Mouse (Mus musculus) gastrocnemius, adult 2 months (tissue): Measurements from ENCODE around the gene Cfap61. TPM values are rescaled to one million over a fixed set of nuclear protein-coding genes. Genes with fewer than 3 reads are reported as not detected.

Experiments
- DNase-seq: peaks from one replicate; pipeline ENCODE4 v3.0.0; 2022
- H3K27ac ChIP-seq: fragments of 200-600 bp; 2 replicates; pipeline ENCODE4 v1.8.1; 2022; ENCODE audit warnings: mild to moderate bottlenecking
- H3K4me3 ChIP-seq: fragments of 200-600 bp; 2 replicates; pipeline ENCODE4 v1.8.1; 2022; ENCODE audit warnings: mild to moderate bottlenecking, moderate library complexity
- CTCF ChIP-seq: fragments of 200-600 bp; IDR thresholded peaks from 2 replicates; pipeline ENCODE4 v1.8.1; 2022; ENCODE audit warnings: antibody characterized with exemption, mild to moderate bottlenecking, moderate library complexity
- intact Hi-C: fragments of 180-260 bp; cut with DNase I; formaldehyde crosslinking; loops from one replicate; pipeline ENCODE4 v1.15.1; 2025
- total RNA-seq, 2 experiments: library from RNA; stranded (reverse); gene quantifications; 2 replicates each; pipeline ENCODE4 v1.2.3; 2021

Gene Cfap61
- total RNA-seq, 2 experiments from 2014 or later = not detected

DNA sequence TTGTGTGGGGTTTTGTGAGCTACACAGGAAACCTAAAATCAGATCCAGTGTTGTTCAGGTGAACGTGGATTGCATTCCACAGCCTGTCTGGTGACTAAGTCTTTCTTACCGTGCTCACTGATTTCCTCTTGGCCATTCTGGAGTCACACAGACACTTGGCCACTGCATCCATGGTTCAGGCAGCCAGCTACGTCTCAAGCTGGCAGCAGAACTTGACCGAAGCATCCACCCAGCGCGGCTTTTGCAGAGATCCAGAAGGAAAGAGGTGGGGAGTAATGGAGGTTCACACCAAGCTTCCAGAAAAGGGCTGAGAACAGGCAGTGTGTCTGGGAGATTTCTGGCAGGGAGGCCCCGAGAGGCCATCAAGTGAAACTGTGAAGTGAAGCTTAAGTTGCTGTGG, 187.0 kb downstream of the Cfap61 start:
- no peak for DNase-seq
- Histone ChIP-seq H3K4me3 (no peak overlapping the region), H3K27ac (no peak overlapping the region)
- intact Hi-C loops = no loop called here
- no peak for TF ChIP-seq CTCF

DNA sequence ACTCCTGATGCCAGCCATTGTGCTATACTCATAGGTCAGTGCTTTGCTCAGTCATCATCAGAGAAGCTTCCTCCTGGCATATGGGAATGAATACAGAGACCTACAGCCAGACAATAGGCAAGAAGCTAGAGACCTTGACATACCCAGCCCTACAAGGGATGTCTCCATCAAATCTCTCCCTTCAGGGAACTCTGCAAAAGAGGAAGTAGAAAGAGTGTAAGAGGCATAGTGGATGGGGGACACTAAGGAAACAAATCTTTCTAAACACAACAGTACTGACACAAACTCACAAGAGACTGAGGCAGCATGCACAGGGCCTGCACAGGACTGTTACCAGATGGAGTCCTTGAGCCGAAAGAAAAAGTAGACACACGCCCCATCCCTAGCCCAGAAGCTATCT, 190.5 kb downstream of the Cfap61 start:
- no peak for TF ChIP-seq CTCF
- Histone ChIP-seq H3K4me3 (no peak overlapping the region), H3K27ac (no peak overlapping the region)
- intact Hi-C loops = no loop called here
- DNase-seq = no peak

DNA sequence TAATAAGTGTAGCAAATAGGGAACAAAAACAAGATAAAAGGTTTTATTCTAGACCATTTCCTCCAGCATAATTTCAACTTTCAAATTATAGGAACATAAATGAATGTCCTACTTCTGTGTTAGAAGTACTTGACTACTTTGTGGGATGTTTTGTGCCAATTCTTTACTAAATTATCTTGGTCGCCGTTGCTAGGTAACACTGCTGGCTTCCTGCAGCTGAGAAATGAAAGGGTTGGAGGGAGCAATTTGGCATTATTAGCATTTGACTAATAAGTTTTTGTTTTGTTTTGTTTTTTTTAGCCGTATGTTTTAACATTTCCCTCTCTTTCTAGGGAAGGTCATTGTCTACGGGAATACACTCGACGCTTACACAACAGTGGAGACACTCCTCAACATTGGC, 194.0 kb downstream of the Cfap61 start:
- no peak for DNase-seq
- TF ChIP-seq CTCF = no peak
- no peak overlapping the region for H3K4me3 ChIP-seq
- intact Hi-C loops = no loop called here
- no peak overlapping the region for H3K27ac ChIP-seq

DNA sequence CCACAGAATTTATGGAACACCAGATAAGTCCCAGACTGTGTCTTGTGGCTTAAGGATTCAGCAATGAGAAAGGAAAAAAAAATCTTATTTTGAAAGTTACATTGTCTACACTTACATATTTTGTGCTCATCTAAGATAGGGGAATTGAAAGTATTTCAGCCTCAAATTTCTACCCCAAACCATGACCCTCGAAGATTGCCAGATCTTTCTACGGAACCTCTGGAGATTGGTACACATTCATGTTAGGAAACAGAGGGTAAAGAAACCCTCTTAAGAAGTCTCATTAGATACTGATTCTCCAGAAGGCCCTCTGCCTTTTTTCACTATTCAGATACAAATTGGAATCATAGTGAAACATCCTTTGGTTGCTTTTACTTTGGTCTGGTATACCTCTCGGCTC, 195.9 kb downstream of the Cfap61 start:
- TF ChIP-seq CTCF = no peak
- intact Hi-C loops = no loop called here
- no peak for DNase-seq
- Histone ChIP-seq H3K27ac (no peak overlapping the region), H3K4me3 (no peak overlapping the region)

DNA sequence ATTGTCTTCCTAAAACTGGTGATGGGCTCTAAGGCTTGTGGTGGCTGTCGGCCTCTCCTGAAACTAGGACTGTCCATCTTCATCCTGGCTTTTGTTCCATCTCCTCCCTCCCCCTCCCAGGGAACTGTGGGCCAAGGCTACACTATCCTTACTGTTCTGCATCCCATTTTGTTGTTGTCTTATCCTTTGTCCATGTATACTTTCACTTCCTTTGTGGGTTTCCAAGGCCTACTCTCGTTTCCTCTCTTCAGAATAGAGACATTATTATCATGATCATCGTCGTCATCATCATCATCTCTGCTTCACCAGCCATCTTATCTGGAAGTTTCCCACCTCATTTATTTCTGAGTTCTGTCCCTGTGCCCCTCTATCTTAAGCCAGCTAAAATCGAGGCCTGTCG, 199.7 kb downstream of the Cfap61 start:
- DNase-seq = no peak
- no peak for TF ChIP-seq CTCF

DNA sequence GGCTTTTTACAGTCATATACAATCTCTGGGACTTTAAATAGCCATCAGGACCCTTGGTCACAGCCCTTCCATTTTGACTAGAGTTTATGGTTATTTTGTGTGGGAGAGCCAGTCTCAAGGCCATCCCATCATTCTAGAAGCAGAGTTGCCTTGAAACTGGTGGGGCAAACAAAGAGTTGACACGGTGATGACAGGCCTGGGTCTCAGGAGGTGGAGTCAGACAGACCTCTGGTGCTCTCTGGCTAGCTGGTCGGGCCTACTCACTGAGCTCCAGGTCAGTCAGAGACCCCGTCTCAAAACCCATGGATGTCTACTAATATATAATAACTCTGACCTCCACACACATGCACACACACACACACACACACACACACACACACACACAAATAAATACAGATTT, 206.1 kb downstream of the Cfap61 start:
- DNase-seq = no peak
- intact Hi-C loops = no loop called here
- Histone ChIP-seq H3K27ac (no peak overlapping the region), H3K4me3 (no peak overlapping the region)
- TF ChIP-seq CTCF = no peak

More for the DNA sequence above, 199.7 kb downstream of the Cfap61 start:
- no peak overlapping the region for H3K4me3 ChIP-seq
- no peak overlapping the region for H3K27ac ChIP-seq
- intact Hi-C loops = no loop called here

DNA sequence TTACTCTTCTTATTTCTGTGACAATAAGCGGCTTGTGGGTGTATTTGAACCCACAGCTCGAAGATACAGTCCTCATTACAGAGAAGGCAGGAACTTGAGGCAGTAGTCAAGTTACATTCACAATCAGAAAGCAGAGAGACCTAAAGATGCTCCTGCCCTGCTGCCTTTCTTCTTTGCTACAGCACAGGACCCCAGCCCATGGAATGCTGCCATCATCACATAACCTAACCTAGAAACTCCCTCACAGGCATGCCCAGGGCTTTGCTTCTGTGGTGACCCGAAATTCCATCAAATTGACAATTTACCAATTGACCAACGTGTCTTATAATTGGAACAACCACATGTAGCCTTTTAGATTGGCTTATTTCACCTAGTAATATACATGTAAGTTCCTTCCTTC, 212.7 kb downstream of the Cfap61 start:
- DNase-seq = no peak
- H3K4me3 ChIP-seq = no peak overlapping the region
- no peak for TF ChIP-seq CTCF
- H3K27ac ChIP-seq = no peak overlapping the region
- intact Hi-C loops = no loop called here

DNA sequence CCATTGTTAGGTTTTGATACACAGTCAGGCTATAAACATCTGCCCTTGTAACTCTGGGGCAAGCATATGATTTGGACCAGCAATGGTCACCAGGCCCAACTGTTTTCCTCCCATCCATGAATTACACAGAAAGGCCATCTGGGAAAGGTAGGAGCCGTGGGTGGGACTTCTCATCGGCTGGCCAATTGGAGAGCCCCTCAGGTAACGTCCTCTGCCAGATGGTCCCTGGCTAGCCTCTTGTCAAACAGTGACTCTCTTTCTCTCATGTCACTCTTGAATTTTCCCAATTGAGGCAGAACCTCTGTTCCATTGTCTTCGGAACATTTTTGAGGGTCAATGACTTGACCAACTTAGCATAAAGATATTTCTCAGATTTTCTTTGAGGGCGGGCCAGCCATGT, 213.2 kb downstream of the Cfap61 start:
- Histone ChIP-seq H3K27ac (no peak overlapping the region), H3K4me3 (no peak overlapping the region)
- no peak for TF ChIP-seq CTCF
- no peak for DNase-seq
- intact Hi-C loops = no loop called here

DNA sequence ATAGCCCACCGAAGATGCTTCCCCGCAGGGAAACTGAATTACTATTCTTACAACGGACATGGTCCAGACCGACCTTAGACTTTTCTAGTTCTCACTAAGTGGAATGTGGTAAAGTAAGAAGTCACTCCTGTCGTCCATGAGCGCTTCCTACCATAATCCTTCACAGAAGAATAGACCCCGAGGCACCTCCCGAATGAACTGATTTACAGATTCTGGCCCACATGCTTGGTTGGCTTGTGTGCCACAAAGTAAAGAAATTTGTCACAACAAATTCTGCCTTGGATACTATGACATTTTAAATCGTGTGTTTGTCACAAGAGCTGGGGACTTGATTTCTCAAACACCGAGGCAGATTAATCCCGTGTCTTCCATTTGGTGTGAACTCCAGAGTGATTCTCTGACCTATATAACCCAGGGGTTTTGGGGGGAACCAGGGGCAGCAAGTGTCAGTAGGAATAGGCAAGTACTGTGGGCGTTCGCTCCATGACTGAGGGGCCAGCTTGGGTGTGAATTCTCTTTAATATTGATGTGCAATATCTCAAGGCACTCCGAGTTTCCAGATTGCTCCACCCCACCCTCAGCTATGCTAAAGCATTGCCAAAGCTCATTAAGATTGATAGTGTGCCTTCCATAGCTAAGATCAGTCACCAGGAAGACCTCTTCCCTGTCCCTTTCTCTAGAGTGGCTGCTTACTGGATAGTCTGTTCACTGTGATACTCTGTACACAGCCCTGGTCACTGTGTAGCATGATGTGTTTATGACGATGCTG, 214.8 kb downstream of the Cfap61 start:
- DNase-seq = no peak
- intact Hi-C loops = no loop called here

DNA sequence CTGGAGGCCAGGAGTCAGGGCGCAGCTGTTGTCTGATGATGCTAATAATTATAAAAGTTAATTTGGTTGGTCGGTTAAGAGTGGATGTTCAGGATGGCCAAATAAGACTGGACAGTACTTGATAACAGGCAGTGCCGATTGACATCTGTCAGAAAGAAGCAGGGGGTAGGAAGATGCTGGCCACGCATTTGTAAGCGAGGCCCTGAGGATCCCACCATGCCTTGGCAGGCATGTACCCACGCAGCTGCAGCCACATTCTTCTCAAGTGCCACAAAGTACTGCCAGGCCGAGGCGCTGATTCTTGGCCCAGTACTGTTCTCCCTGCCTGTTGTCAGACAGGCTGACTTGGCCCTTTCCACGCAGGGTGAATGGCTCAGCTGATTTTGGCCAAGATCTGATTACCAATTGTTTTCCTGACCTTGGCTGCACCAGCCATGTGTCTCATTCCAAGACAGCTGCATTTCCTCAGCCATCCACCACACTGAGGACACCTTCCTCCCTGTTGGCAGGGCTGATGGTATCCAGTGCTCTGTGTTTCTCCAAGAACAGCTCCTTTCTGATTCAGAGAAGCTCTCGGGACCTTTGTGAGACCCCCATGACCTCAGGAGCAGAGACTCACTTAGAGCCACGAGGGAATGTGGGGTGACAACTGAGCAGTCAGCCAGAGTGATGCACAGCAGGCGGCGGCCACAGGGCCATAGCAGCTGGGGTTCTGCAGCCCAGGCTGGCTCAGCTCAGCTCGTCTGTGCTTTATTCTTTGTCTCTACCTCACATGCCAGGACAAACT, 233.6 kb downstream of the Cfap61 start:
- TF ChIP-seq CTCF = no peak
- Histone ChIP-seq H3K27ac (no peak overlapping the region), H3K4me3 (no peak overlapping the region)
- intact Hi-C loops = no loop called here
- DNase-seq = peak; percentile 30

More for the DNA sequence above, 214.8 kb downstream of the Cfap61 start:
- H3K27ac ChIP-seq = no peak overlapping the region
- TF ChIP-seq CTCF = no peak
- no peak overlapping the region for H3K4me3 ChIP-seq

DNA sequence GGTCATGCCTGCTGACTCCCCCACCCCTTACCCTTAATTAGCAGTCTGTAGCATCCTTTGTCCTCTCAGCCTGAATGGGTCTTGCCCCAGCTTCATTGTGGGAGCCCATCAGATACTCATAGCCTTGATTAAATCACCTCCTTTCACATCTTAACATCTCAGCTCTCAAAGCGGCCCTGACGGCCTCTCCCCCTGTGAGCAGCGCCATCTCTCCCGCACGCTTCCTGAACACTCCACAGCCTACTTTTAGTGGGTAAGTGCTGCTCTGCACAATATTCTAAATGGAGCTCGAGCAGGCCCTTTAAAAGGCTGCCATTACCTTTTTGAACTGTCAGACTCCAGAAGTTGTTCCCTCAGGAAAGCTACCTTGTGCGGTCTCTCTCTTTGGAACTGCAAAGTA, 234.9 kb downstream of the Cfap61 start:
- no peak for TF ChIP-seq CTCF
- Histone ChIP-seq H3K4me3 (no peak overlapping the region), H3K27ac (no peak overlapping the region)
- DNase-seq = no peak
- intact Hi-C loops = no loop called here

DNA sequence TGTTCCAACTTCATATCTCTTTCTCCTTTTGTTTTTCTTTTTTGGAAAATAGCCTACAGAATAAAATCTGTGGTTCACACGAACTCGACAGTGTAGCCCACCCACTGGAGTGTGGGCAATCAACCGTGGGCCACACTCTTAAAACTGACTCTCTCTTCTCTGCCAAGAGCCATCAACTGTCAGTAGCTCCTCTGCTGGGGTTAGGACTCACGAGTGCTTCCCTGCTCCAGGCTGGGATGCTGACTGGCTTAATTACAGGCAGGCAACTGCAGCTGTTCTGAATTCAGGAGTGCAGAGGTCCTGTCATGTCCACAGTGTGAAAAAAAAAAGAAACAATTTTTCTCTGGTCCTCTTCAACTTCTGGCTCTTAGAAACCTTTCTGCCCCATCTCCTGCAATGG, 237.5 kb downstream of the Cfap61 start:
- no peak for DNase-seq

DNA sequence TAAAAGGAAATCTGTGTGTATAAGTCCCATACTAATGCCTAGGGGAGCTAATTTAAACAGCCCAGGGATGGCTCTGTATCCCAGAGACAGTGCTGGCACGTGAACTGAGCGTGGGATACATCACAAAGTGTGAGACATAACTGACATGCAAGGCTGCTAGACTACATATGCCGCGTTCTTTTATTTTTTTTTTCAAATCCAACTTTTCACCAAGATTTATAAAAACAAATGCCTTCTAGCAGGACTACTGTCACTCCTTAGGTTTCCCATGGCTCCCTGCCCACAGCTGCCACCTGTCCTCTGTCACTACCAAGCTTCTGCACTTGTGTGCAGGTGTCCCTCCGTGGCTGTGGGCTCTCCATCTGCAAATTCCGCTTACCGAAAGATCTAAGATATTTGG, 239.6 kb downstream of the Cfap61 start:
- intact Hi-C loops = no loop called here
- DNase-seq = no peak
- H3K4me3 ChIP-seq = no peak overlapping the region
- no peak for TF ChIP-seq CTCF
- H3K27ac ChIP-seq = no peak overlapping the region

More for the DNA sequence above, 237.5 kb downstream of the Cfap61 start:
- no peak for TF ChIP-seq CTCF
- intact Hi-C loops = no loop called here
- no peak overlapping the region for H3K4me3 ChIP-seq
- H3K27ac ChIP-seq = no peak overlapping the region
